Mouse (Mus musculus) forebrain, embryonic 11.5 days (tissue): ENCODE measurements at regions not wholly inside any gene's neighbourhood (a gene's known extent, or its start where the extent isn't known, plus 50 kb on each side); places are given as distances from the start of the nearest gene placed in this dataset.

ENCODE experiments used
- ATAC-seq: fragments of 200-750 bp; cut with Nextera tagmentation; replicated peaks from 2 replicates; pipeline ENCODE4 v1.8.0; 2017; ENCODE audit warnings: moderate TSS enrichment; ENCODE audit not compliant: low FRiP score
- DNase-seq: peaks from one replicate; pipeline ENCODE4 v3.0.0-alpha.2; 2017; ENCODE audit warnings: low spot score
- H3K27ac ChIP-seq: fragments of 300-500 bp; sonication (generic); 2 replicates; pipeline ENCODE4 v1.5.1; 2014; ENCODE audit warnings: low read depth, low read length
- H3K27me3 ChIP-seq: fragments of 300-500 bp; sonication (generic); 2 replicates; pipeline ENCODE4 v1.6.1; 2014; ENCODE audit warnings: mild to moderate bottlenecking, low read length, mixed read lengths; ENCODE audit not compliant: control insufficient read depth, insufficient read depth
- H3K36me3 ChIP-seq: fragments of 300-500 bp; sonication (generic); 2 replicates; pipeline ENCODE4 v1.6.1; 2014; ENCODE audit warnings: mild to moderate bottlenecking, low read length, moderate library complexity, mixed read lengths; ENCODE audit not compliant: control insufficient read depth, insufficient read depth
- H3K4me1 ChIP-seq: fragments of 300-500 bp; sonication (generic); replicated peaks from 2 replicates; pipeline ENCODE4 v1.6.1; 2014; ENCODE audit warnings: low read length, mixed read lengths; ENCODE audit not compliant: control insufficient read depth, insufficient read depth
- H3K4me2 ChIP-seq: fragments of 300-500 bp; sonication (generic); 2 replicates; pipeline ENCODE4 v1.6.1; 2014; ENCODE audit warnings: low read depth, mild to moderate bottlenecking, low read length, moderate library complexity, mixed read lengths; ENCODE audit not compliant: severe bottlenecking
- H3K4me3 ChIP-seq: fragments of 300-500 bp; sonication (generic); 2 replicates; pipeline ENCODE4 v1.5.1; 2014; ENCODE audit warnings: low read depth, low read length
- H3K9ac ChIP-seq: fragments of 300-500 bp; sonication (generic); 2 replicates; pipeline ENCODE4 v1.6.1; 2014; ENCODE audit warnings: low read length
- H3K9me3 ChIP-seq: fragments of 300-500 bp; sonication (generic); 2 replicates; pipeline ENCODE4 v1.6.1; 2016; ENCODE audit warnings: low read length, mixed read lengths; ENCODE audit not compliant: control insufficient read depth
- WGBS: fragments of 180-500 bp; shearing (Covaris S2); extraction: QIAGEN DNeasy Blood & Tissue Kit; methylation state at CpG from one replicate; pipeline ENCODE4 v1.1.7; 2014; 5-methylcytosine and 5-hydroxymethylcytosine counted together

DNA sequence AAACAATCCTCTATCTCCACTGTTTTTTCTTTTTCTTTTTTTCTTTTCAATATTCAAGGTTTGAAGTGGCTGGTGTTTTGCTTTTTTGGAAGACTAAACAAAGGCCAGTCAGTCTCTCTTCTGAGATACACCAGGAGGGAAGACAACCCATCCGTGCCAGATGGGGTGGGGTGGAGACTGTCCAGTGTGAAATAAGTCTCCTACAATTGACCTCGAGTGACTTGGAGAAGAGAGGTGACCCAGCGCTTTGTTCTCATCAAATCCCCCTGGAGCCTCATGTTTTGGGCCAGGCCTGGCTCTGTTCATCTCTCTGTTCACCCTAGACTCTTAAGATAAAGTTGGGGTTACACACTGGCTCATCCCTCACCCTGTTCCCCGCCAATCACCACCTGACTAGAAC lies 169.2 kb upstream of the Tbca start:
- DNase-seq (no peak), ATAC-seq (no peak)
- no peaks in the 10 kb centered on the region for H3K9me3 ChIP-seq
- 56% methylated on average over 4 of the region's 4 CpGs for WGBS
- no peaks in the 10 kb centered on the region for H3K4me1 ChIP-seq
- no peaks in the 10 kb centered on the region for H3K36me3 ChIP-seq
- no peak overlapping the region for H3K4me2 ChIP-seq
- no peak overlapping the region for H3K4me3 ChIP-seq
- H3K27me3 ChIP-seq, result peaks cover 4% of the 10 kb centered on the region; the same call in 1 of the 2 replicates
- H3K27ac ChIP-seq, result no peak overlapping the region
- H3K9ac ChIP-seq, result no peak overlapping the region

DNA sequence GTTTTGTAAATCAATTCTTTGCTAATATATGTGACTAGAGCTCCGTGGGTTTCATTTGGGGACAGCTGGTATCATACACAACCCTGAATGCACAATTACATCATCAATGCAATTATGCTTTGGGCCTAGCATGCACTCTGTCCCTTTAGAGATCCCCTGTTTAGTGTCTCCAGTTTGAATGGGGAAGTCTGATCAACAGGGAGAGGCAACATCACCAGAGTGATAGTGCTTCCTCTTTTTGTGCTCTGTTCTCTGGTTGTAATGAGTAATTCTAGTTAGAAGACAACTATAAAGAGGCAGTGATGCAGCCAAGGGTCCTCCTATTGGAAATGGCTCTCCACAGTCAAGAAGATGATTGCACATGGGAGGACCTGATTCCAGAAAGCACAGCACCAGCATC lies 158.7 kb upstream of the Tbca start:
- 79% methylated on average over 1 of the region's 1 CpGs for WGBS

DNA sequence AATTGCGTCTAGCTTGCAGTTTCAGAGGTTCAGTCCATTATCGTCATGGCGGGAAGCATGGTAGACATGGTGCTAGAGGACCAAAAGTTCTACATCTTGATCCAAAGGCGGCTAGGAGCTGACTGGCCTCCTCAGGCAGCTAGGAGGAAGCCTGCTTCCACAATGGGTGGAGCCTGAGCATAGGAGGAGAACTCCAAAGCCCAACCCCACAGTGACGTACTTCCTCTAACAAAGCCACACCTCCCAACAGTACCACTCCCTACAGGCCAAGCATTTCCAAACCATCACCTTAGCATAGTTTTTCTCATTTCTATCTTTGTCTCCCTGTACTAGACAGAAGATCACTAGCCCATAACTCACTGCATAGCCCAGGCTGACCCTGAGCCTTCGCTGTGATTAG lies 158.0 kb upstream of the Tbca start:
- Histone ChIP-seq H3K9me3 (no peaks in the 10 kb centered on the region), H3K4me2 (no peak overlapping the region), H3K36me3 (no peaks in the 10 kb centered on the region), H3K4me3 (no peak overlapping the region), H3K4me1 (no peaks in the 10 kb centered on the region), H3K27ac (no peak overlapping the region), H3K9ac (no peak overlapping the region), H3K27me3 (no peaks in the 10 kb centered on the region)
- no peak for DNase-seq
- no peak for ATAC-seq
- WGBS, result 94% methylated on average over 6 of the region's 6 CpGs

More for the DNA sequence above, 158.7 kb upstream of the Tbca start:
- H3K4me1 ChIP-seq, result no peaks in the 10 kb centered on the region
- no peak for DNase-seq
- no peak overlapping the region for H3K9ac ChIP-seq
- H3K4me2 ChIP-seq, result no peak overlapping the region
- no peaks in the 10 kb centered on the region for H3K36me3 ChIP-seq
- H3K27me3 ChIP-seq, result no peaks in the 10 kb centered on the region
- no peaks in the 10 kb centered on the region for H3K9me3 ChIP-seq
- no peak overlapping the region for H3K27ac ChIP-seq
- ATAC-seq, result no peak
- no peak overlapping the region for H3K4me3 ChIP-seq

DNA sequence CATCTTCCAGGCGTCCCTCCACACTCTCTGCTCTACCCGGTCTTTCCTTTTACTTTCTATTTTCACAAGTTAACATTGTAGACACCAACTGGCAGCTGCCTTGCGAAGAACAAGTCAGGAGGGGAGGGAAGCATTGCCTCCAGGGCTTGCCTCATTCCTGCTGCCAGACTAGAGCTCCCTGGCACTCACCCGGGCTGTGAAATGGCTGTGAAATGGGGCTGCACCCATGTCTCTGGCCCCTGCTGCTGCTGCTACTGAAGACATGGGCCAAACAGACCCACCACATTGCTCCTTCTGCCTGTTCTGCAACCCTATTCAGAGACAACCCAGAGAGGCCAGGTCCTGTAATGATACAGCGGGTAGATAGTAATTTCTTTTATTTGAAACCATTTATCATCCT lies 156.0 kb upstream of the Tbca start:
- ATAC-seq, result no peak
- H3K27ac ChIP-seq, result no peak overlapping the region
- no peaks in the 10 kb centered on the region for H3K27me3 ChIP-seq
- H3K36me3 ChIP-seq, result no peaks in the 10 kb centered on the region
- WGBS, result 61% methylated on average over 5 of the region's 5 CpGs
- H3K4me1 ChIP-seq, result no peaks in the 10 kb centered on the region
- DNase-seq, result no peak
- no peak overlapping the region for H3K9ac ChIP-seq
- no peak overlapping the region for H3K4me2 ChIP-seq
- no peaks in the 10 kb centered on the region for H3K9me3 ChIP-seq
- no peak overlapping the region for H3K4me3 ChIP-seq

DNA sequence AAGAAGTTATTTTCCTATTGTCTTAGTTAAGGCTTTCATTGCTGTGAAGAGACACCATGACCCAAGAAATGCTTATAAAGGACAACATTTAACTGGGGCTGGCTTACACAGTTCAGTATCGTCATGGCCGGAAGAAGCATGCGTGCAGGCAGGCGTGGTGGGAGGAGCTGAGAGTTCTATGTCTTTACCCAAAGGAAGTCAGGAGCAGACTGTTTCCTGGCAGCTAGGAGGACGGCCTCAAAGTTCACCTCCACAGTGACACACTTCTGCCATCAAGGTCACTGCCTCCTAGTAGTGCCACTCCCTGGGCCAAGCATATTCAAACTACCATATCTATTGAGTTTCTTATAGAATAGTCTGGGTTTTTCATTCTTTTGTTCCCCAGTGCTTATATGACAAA lies 148.4 kb upstream of the Tbca start:
- Histone ChIP-seq H3K9ac (no peak overlapping the region), H3K36me3 (no peaks in the 10 kb centered on the region), H3K4me3 (no peak overlapping the region), H3K4me1 (peaks cover 4% of the 10 kb centered on the region; the same call in 1 of the 2 replicates), H3K4me2 (no peak overlapping the region), H3K27me3 (peaks cover 7% of the 10 kb centered on the region), H3K27ac (no peak overlapping the region), H3K9me3 (no peaks in the 10 kb centered on the region)
- 89% methylated on average over 5 of the region's 5 CpGs for WGBS
- ATAC-seq (no peak), DNase-seq (no peak)

DNA sequence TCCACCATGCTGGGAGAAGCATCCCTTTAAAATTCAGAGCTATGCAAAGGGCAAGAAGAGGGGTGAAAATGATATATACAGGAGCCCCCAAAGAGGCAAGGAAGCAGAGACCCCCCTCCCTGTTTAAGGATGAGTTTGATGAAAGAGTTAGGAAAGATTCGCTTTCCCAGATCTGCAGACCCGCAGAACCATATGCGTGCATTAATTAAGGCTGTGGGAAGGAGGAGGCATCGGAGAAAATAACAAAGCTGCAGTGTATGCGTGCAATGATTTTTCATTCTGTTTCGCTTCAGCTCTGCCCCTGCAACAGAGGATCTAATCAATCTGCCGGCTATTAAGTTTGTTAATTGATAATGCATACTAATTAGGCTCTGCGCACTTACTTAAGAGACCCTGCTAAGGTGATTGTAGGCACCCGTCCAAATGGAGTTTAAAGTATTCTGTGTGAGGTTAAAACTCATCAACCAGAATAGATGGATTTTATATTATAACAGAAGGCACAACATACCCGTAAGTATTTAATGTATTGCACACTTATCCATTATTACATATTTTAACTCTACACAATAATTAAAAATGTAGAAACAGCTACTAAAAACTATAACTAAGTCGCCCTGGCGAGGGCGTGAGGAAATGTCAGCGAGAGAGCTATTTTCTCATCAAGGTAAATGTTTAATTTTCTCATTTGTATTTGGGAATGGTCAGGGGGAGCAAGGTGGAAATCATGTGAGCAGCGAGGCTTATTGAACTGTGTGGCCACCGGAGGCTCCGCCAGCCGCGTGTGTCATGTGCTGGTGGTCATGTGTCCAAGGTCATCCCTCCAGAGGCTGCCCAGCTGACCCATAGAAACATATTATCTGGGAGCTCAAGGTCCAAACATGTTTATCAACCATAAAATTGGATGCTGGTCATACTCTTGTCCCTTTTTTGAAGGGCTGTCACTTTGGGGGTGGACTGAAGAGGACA lies 143.2 kb upstream of the Tbca start:
- H3K9ac ChIP-seq, result no peak overlapping the region
- H3K36me3 ChIP-seq, result no peaks in the 10 kb centered on the region
- no peak overlapping the region for H3K27ac ChIP-seq
- H3K9me3 ChIP-seq, result no peaks in the 10 kb centered on the region
- H3K4me3 ChIP-seq, result no peak overlapping the region
- peaks cover 11% of the 10 kb centered on the region for H3K27me3 ChIP-seq
- peak overlapping the region; percentile 22; the same call in 1 of the 2 replicates for H3K4me2 ChIP-seq
- DNase-seq, result no peak
- H3K4me1 ChIP-seq, result peaks cover 4% of the 10 kb centered on the region; the same call in 1 of the 2 replicates
- 59% methylated on average over 19 of the region's 19 CpGs for WGBS
- no peak for ATAC-seq

DNA sequence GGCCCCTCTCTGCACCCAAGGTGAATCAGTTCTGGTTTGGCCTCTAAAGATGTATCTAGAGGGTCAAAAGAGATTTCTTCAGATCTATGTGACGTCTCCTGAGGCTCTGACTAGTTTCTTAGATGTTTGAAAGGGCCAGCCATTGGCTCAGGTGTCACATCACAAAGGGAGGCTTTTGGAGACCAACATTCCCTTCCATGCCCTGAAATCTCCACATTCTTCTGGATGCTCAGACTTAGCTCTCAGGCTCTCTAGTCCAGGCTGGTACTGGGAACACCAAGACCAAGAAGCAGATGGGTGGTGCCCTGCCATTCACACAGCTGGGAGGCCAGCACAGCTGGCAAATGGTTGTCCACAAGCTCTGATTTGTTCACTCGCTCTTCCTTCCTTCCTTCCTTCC lies 142.4 kb upstream of the Tbca start:
- DNase-seq (no peak), ATAC-seq (no peak)
- H3K36me3 ChIP-seq, result no peaks in the 10 kb centered on the region
- no peak overlapping the region for H3K9ac ChIP-seq
- no peak overlapping the region for H3K27ac ChIP-seq
- no peaks in the 10 kb centered on the region for H3K9me3 ChIP-seq
- H3K4me3 ChIP-seq, result no peak overlapping the region
- 76% methylated on average over 2 of the region's 2 CpGs for WGBS
- H3K4me2 ChIP-seq, result no peak overlapping the region
- peaks cover 4% of the 10 kb centered on the region; the same call in 1 of the 2 replicates for H3K4me1 ChIP-seq
- H3K27me3 ChIP-seq, result peaks cover 11% of the 10 kb centered on the region

DNA sequence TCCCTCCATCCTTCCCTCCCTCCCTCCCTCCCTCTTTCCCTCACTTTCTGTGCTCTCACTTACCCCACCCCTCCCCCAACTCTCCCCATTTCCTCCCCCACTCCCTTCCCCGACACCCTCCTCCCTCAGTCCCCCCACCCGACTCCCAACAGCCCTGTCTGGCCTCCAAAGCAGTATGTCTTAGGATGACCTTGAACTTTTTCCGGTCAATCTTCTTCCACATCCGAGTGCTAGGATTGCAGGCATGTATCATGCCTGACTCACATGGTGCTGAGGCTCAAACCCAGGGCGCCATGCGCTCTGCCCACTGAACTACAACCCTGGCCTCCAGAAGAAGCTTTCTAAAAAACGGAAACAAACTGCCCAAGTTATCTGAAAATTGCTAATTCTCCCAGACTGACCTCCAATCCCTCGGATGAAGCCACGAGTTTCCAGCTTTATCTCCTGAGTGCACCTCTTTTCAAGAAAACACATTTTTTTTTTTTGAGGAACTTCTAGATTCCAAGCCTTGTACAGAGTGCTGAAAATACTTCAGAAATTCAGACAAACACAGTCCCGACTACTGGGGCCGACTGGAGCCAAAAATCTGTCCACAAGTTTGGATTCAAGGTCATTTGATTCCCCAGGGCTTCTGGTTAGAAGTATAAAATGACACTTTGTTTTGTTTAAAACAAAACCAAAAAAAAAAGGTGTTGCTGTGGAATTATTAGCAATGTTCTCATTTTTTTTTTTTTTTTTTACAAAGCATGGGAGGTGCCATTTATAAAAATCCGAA lies 141.7 kb upstream of the Tbca start:
- Histone ChIP-seq H3K27me3 (peaks cover 11% of the 10 kb centered on the region), H3K4me2 (no peak overlapping the region), H3K4me1 (peaks cover 4% of the 10 kb centered on the region; the same call in 1 of the 2 replicates), H3K9ac (no peak overlapping the region), H3K36me3 (no peaks in the 10 kb centered on the region), H3K9me3 (no peaks in the 10 kb centered on the region), H3K4me3 (no peak overlapping the region), H3K27ac (no peak overlapping the region)
- DNase-seq (no peak), ATAC-seq (no peak)
- WGBS, result 69% methylated on average over 12 of the region's 12 CpGs
